Mouse (Mus musculus): ENCODE data around the gene Ldb3. TPM values are rescaled to one million over a fixed set of nuclear protein-coding genes. Genes with fewer than 3 reads are reported as not detected.
A peak's percentile ranks its signal among the peaks of the same experiment; 100 is the strongest.

The Ldb3 gene
- polyA plus RNA-seq (2011; ENCODE audit: insufficient read depth, insufficient read length, low replicate concordance, missing spikeins), result 0.40 and 1.1 TPM in 2 replicates

- Histone ChIP-seq H3K4me3 (replicated peaks; ENCODE audit: control insufficient read depth, low read depth, low read length) (no peak within 1 kb of the TSS), H3K4me1 (ENCODE audit: control insufficient read depth, insufficient read depth, low read length) (no peaks in the 10 kb centered on the region), H3K27ac (ENCODE audit: control insufficient read depth, insufficient read depth, low read depth, low read length, poor library complexity) (no peak within 1 kb of the TSS)
- WGBS, result 69% methylated on average over 8 of the region's 8 CpGs
- no peak for TF ChIP-seq CTCF (IDR thresholded peaks at IDR 0.05; ENCODE audit: control insufficient read depth, insufficient read depth, low read length)
Observed at GRCm38 (mm10) chr14:34588498-34588897, at the start of gene Ldb3. Gene Ldb3 (minus strand): TSS chr14:34588682.

GRCm38 (mm10) chr14:34635721-34636120 lies 47.2 kb upstream of the Ldb3 start:
- WGBS, result 83% methylated on average over 6 of the region's 6 CpGs
- TF ChIP-seq CTCF (IDR thresholded peaks at IDR 0.05; ENCODE audit: control insufficient read depth, insufficient read depth, low read length) (no peak), POLR2A (IDR thresholded peaks at IDR 0.05; ENCODE audit: borderline replicate concordance, control insufficient read depth, low read depth, low read length) (no peak)

GRCm38 (mm10) chr14:34635192-34635591 lies 46.7 kb upstream of the Ldb3 start:
- Histone ChIP-seq H3K4me3 (replicated peaks; ENCODE audit: control insufficient read depth, low read depth, low read length) (no peak overlapping the region), H3K27ac (ENCODE audit: control insufficient read depth, insufficient read depth, low read depth, low read length, poor library complexity) (no peak overlapping the region), H3K4me1 (ENCODE audit: control insufficient read depth, insufficient read depth, low read length) (peaks cover 1% of the 10 kb centered on the region; the same call in 1 of the 2 replicates)
- WGBS, result 71% methylated on average over 7 of the region's 7 CpGs
- TF ChIP-seq POLR2A (IDR thresholded peaks at IDR 0.05; ENCODE audit: borderline replicate concordance, control insufficient read depth, low read depth, low read length) (no peak), CTCF (IDR thresholded peaks at IDR 0.05; ENCODE audit: control insufficient read depth, insufficient read depth, low read length) (no peak)

More at GRCm38 (mm10) chr14:34635721-34636120, 47.2 kb upstream of the Ldb3 start:
- Histone ChIP-seq H3K27ac (ENCODE audit: control insufficient read depth, insufficient read depth, low read depth, low read length, poor library complexity) (no peak overlapping the region), H3K4me1 (ENCODE audit: control insufficient read depth, insufficient read depth, low read length) (peaks cover 1% of the 10 kb centered on the region; the same call in 1 of the 2 replicates), H3K4me3 (replicated peaks; ENCODE audit: control insufficient read depth, low read depth, low read length) (no peak overlapping the region)

- peaks cover 1% of the 10 kb centered on the region; the same call in 1 of the 2 replicates for H3K4me1 ChIP-seq (ENCODE audit: control insufficient read depth, insufficient read depth, low read length)
- TF ChIP-seq CTCF (IDR thresholded peaks at IDR 0.05; ENCODE audit: control insufficient read depth, insufficient read depth, low read length), result no peak
- TF ChIP-seq POLR2A (IDR thresholded peaks at IDR 0.05; ENCODE audit: borderline replicate concordance, control insufficient read depth, low read depth, low read length), result no peak
- peak overlapping the region; percentile 59 for H3K4me3 ChIP-seq (replicated peaks; ENCODE audit: control insufficient read depth, low read depth, low read length)
- H3K27ac ChIP-seq (ENCODE audit: control insufficient read depth, insufficient read depth, low read depth, low read length, poor library complexity), result no peak overlapping the region; the same call in 1 of the 2 replicates
- WGBS, result 54% methylated on average over 10 of the region's 10 CpGs
Observed at GRCm38 (mm10) chr14:34632722-34633448, 44.4 kb upstream of the Ldb3 start.

- TF ChIP-seq POLR2A (IDR thresholded peaks at IDR 0.05; ENCODE audit: borderline replicate concordance, control insufficient read depth, low read depth, low read length), result no peak
- no peak for TF ChIP-seq CTCF (IDR thresholded peaks at IDR 0.05; ENCODE audit: control insufficient read depth, insufficient read depth, low read length)
- no peak overlapping the region for H3K27ac ChIP-seq (ENCODE audit: control insufficient read depth, insufficient read depth, low read depth, low read length, poor library complexity)
- H3K4me1 ChIP-seq (ENCODE audit: control insufficient read depth, insufficient read depth, low read length), result no peaks in the 10 kb centered on the region; the same call in 1 of the 2 replicates
- H3K4me3 ChIP-seq (replicated peaks; ENCODE audit: control insufficient read depth, low read depth, low read length), result no peak overlapping the region
- WGBS, result 61% methylated on average over 7 of the region's 7 CpGs
Observed at GRCm38 (mm10) chr14:34626824-34627223, 38.3 kb upstream of the Ldb3 start.

GRCm38 (mm10) chr14:34623531-34624210 lies 35.2 kb upstream of the Ldb3 start:
- H3K27ac ChIP-seq (ENCODE audit: control insufficient read depth, insufficient read depth, low read depth, low read length, poor library complexity), result peak overlapping the region; percentile 83
- 40% methylated on average over 16 of the region's 16 CpGs for WGBS
- no peaks in the 10 kb centered on the region; the same call in 1 of the 2 replicates for H3K4me1 ChIP-seq (ENCODE audit: control insufficient read depth, insufficient read depth, low read length)
- H3K4me3 ChIP-seq (replicated peaks; ENCODE audit: control insufficient read depth, low read depth, low read length), result peak overlapping the region; percentile 29
- TF ChIP-seq CTCF (IDR thresholded peaks at IDR 0.05; ENCODE audit: control insufficient read depth, insufficient read depth, low read length), result no peak
- no peak for TF ChIP-seq POLR2A (IDR thresholded peaks at IDR 0.05; ENCODE audit: borderline replicate concordance, control insufficient read depth, low read depth, low read length)

- Histone ChIP-seq H3K27ac (ENCODE audit: control insufficient read depth, insufficient read depth, low read depth, low read length, poor library complexity) (peak overlapping the region; percentile 11; the same call in 1 of the 2 replicates), H3K4me1 (ENCODE audit: control insufficient read depth, insufficient read depth, low read length) (no peaks in the 10 kb centered on the region; the same call in 1 of the 2 replicates), H3K4me3 (replicated peaks; ENCODE audit: control insufficient read depth, low read depth, low read length) (no peak overlapping the region)
- 55% methylated on average over 5 of the region's 5 CpGs for WGBS
- TF ChIP-seq CTCF (IDR thresholded peaks at IDR 0.05; ENCODE audit: control insufficient read depth, insufficient read depth, low read length), result no peak
- TF ChIP-seq POLR2A (IDR thresholded peaks at IDR 0.05; ENCODE audit: borderline replicate concordance, control insufficient read depth, low read depth, low read length), result no peak
Observed at GRCm38 (mm10) chr14:34623074-34623473, 34.6 kb upstream of the Ldb3 start.

Data from bone marrow, adult 2 months (tissue).